Mouse (Mus musculus): ENCODE results near the gene Fsd1l. TPM values are rescaled to one million over a fixed set of nuclear protein-coding genes. Genes with fewer than 3 reads are reported as not detected.

The Fsd1l gene
- polyA plus RNA-seq (2015; fragmentation: Nextera tagmentation; extraction: Ambion mirVana): 41.9 and 43.4 TPM in 2 replicates

DNA sequence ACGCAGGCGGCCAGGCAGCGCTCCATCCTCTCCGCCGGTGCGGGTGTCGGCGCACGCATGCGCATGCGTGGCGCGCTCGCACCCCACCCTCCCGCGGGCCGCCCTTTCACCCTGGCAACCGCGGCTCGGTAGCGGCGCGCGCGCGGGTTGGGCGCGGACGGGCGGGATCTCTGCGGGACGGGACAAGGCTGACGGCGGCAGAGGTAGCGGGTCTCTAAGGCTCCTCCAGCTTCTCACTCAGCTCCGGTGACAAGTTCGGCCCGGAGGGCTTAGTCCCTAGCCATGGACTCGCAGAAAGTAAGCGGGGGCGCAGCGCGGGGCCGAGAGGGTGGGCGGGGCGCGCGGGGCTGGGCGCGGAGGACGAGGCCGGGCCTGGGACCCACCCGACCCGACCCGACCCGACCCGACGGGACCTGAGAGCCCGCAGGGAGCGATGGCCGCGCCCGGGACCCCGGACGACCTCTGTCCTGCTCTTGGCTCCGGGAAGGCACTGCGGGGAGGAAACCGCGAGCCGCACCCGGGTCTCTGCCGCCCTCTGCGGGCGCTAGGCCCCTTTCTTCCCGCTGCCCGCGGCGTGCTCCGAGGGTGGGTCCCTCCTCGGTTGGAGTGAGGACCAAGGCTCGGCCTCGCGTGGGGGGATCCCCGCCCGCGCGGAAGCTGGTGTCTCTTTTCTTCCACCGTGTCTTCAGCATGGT, at the start of gene Fsd1l:
Gene Fsd1l (plus strand): TSS at position 156 of the 695 bp plus-strand sequence.
- H3K9ac ChIP-seq (replicated peaks): peak within 1 kb of the TSS; percentile 73
- WGBS: under 1% methylated on average over 70 of the region's 88 CpGs
- peak; percentile 92 for ATAC-seq
- H3K4me3 ChIP-seq (replicated peaks): peak within 1 kb of the TSS; percentile 82
- peak within 1 kb of the TSS; percentile 62 for H3K4me2 ChIP-seq (replicated peaks)
- H3K27ac ChIP-seq: peak within 1 kb of the TSS; percentile 93
- no peaks in the 10 kb centered on the region for H3K36me3 ChIP-seq
- H3K4me1 ChIP-seq (replicated peaks): peaks cover 49% of the 10 kb centered on the region
- H3K9me3 ChIP-seq: no peaks in the 10 kb centered on the region
- no peaks in the 10 kb centered on the region for H3K27me3 ChIP-seq

DNA sequence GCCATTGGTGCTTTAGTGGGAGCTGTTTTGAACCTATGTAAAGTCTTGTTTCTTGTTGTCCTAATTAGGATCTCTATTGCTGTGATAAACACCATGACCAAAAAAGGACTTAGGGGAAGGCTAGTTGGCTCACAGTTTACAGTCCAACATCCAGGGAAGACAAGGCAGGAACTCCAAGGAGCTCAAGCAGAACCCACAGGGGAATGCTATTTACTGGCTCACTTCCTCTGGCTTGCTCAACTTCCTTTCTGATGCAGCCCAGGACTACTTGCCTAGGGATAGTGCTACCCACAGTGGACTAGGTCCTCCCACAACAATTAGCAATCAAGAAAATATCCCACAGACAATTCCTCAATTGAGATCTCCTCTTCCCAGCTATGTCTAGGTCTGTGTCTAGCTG, 43.6 kb upstream of the Fsd1l start:
- no peak overlapping the region for H3K27ac ChIP-seq
- no peak for ATAC-seq

DNA sequence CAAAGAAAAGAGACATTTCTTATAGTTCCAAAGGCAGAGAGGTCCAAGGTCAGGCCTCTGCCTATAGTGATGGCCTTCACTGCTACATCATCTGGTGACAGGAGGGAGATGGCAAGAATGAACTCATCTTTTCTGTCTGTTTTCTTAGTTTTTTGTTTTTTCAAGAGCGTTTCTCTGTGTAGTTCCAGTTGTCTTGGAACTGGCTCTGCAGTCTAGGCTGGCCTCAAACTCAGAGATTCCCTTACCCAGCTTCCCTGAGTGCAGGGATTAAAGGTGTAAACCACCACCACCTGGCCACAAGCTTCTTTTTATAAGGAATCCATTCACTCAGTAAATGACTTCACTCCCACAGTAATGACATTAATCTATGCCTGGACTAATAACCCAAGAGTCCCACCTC, 42.3 kb upstream of the Fsd1l start:
- WGBS: 90% methylated on average over 1 of the region's 1 CpGs
- Histone ChIP-seq H3K36me3 (no peaks in the 10 kb centered on the region), H3K4me3 (replicated peaks) (no peak overlapping the region), H3K4me2 (replicated peaks) (no peak overlapping the region), H3K4me1 (replicated peaks) (peaks cover 4% of the 10 kb centered on the region; the same call in 1 of the 2 replicates), H3K27me3 (no peaks in the 10 kb centered on the region), H3K27ac (no peak overlapping the region), H3K9ac (replicated peaks) (no peak overlapping the region), H3K9me3 (no peaks in the 10 kb centered on the region)
- no peak for ATAC-seq

More for the DNA sequence above, 43.6 kb upstream of the Fsd1l start:
- H3K9ac ChIP-seq (replicated peaks): no peak overlapping the region
- no peak overlapping the region for H3K4me3 ChIP-seq (replicated peaks)
- no peak overlapping the region for H3K4me2 ChIP-seq (replicated peaks)
- H3K27me3 ChIP-seq: no peaks in the 10 kb centered on the region
- H3K36me3 ChIP-seq: no peaks in the 10 kb centered on the region
- H3K9me3 ChIP-seq: no peaks in the 10 kb centered on the region
- peaks cover 4% of the 10 kb centered on the region; the same call in 1 of the 2 replicates for H3K4me1 ChIP-seq (replicated peaks)

DNA sequence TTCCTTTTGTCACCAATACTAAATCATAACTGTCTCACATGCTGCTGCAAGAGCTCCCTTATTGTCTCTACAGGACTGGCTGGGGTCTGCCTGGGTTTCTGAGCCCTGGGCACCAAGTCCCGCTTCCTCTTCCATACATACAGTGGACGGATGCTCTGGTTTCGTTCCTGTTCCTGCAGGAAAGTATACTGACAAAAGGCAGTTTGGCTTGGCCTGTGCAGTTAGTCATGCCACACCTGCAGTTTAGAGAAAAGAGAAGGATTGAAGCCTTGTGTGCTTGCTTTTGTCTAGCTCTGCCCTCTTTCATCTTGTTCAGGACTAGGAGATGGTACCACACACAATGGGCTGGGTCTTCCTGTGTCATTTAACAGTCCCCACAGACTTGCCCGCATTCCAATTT, 41.8 kb upstream of the Fsd1l start:
- no peak for ATAC-seq
- no peaks in the 10 kb centered on the region for H3K36me3 ChIP-seq
- no peak overlapping the region for H3K4me3 ChIP-seq (replicated peaks)
- H3K9me3 ChIP-seq: no peaks in the 10 kb centered on the region
- no peaks in the 10 kb centered on the region for H3K27me3 ChIP-seq
- no peak overlapping the region for H3K4me2 ChIP-seq (replicated peaks)
- no peak overlapping the region for H3K9ac ChIP-seq (replicated peaks)
- WGBS: 87% methylated on average over 4 of the region's 4 CpGs
- H3K27ac ChIP-seq: no peak overlapping the region
- peaks cover 4% of the 10 kb centered on the region; the same call in 1 of the 2 replicates for H3K4me1 ChIP-seq (replicated peaks)

DNA sequence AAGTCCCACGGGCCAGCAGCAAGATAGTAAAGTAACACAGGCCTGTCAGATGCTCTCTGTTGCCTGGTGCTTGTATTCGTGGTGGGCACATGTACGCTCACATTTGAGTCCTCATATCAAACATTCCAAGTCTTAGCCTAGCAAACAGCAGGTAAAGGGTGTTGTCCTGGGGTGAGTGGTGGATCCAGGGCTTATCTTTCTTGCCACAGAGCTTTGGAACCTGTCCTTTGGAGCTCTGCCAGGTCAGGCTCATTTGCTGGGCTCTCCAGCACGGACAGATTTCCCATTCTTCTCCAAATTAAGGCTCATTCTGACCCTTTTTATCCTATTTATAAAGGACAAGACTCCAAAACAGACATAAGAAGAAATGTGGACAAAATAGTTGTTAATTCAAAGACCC, 41.1 kb upstream of the Fsd1l start:
- H3K27ac ChIP-seq: no peak overlapping the region
- ATAC-seq: no peak
- H3K4me2 ChIP-seq (replicated peaks): no peak overlapping the region
- H3K4me1 ChIP-seq (replicated peaks): peaks cover 4% of the 10 kb centered on the region; the same call in 1 of the 2 replicates
- 68% methylated on average over 4 of the region's 4 CpGs for WGBS
- H3K9me3 ChIP-seq: no peaks in the 10 kb centered on the region
- no peaks in the 10 kb centered on the region for H3K27me3 ChIP-seq
- no peak overlapping the region for H3K4me3 ChIP-seq (replicated peaks)
- H3K9ac ChIP-seq (replicated peaks): no peak overlapping the region
- no peaks in the 10 kb centered on the region for H3K36me3 ChIP-seq

GRCm38 (mm10) chr4:53590691-53591447, 40.4 kb upstream of the Fsd1l start:
- no peak overlapping the region for H3K9ac ChIP-seq (replicated peaks)

DNA sequence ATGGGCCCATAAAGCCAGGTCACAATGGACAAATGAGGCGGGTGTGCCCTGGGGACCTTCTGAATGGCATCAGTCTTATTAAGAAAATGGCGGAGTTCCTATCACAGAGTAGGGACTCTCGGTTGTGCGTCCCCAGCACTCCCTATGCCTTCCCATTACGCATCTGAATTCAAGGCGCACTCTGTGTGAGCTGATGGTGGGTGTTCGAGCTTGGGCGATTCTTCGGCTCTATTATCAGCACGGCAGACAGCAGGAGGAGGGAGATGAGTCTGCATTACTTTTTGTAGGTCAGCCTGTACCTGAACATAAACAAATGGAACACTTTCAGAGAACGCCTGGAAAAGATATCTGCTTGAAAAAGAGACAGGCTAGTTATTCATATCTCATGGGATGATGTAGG, 39.7 kb upstream of the Fsd1l start:
- no peak overlapping the region for H3K4me3 ChIP-seq (replicated peaks)
- no peaks in the 10 kb centered on the region for H3K27me3 ChIP-seq
- H3K4me1 ChIP-seq (replicated peaks): peaks cover 11% of the 10 kb centered on the region
- 80% methylated on average over 11 of the region's 11 CpGs for WGBS
- no peak for ATAC-seq
- no peak overlapping the region for H3K9ac ChIP-seq (replicated peaks)
- no peak overlapping the region for H3K27ac ChIP-seq
- H3K4me2 ChIP-seq (replicated peaks): no peak overlapping the region
- H3K9me3 ChIP-seq: no peaks in the 10 kb centered on the region
- no peaks in the 10 kb centered on the region for H3K36me3 ChIP-seq

More at GRCm38 (mm10) chr4:53590691-53591447, 40.4 kb upstream of the Fsd1l start:
- Histone ChIP-seq H3K27ac (no peak overlapping the region), H3K27me3 (no peaks in the 10 kb centered on the region), H3K4me3 (replicated peaks) (no peak overlapping the region), H3K36me3 (no peaks in the 10 kb centered on the region), H3K4me2 (replicated peaks) (no peak overlapping the region), H3K4me1 (replicated peaks) (peaks cover 10% of the 10 kb centered on the region), H3K9me3 (no peaks in the 10 kb centered on the region)
- 91% methylated on average over 7 of the region's 7 CpGs for WGBS
- ATAC-seq: no peak

- H3K4me3 ChIP-seq (replicated peaks): no peak overlapping the region
- no peaks in the 10 kb centered on the region for H3K27me3 ChIP-seq
- no peaks in the 10 kb centered on the region for H3K36me3 ChIP-seq
- H3K4me1 ChIP-seq (replicated peaks): peaks cover 11% of the 10 kb centered on the region
- no peaks in the 10 kb centered on the region for H3K9me3 ChIP-seq
- no peak overlapping the region for H3K27ac ChIP-seq
- H3K9ac ChIP-seq (replicated peaks): no peak overlapping the region
- ATAC-seq: no peak
- H3K4me2 ChIP-seq (replicated peaks): no peak overlapping the region
- 75% methylated on average over 8 of the region's 8 CpGs for WGBS
Observed at GRCm38 (mm10) chr4:53591941-53592340, 39.3 kb upstream of the Fsd1l start.

- no peak overlapping the region for H3K9ac ChIP-seq (replicated peaks)
- WGBS: 79% methylated on average over 9 of the region's 9 CpGs
- no peak overlapping the region for H3K4me2 ChIP-seq (replicated peaks)
- no peaks in the 10 kb centered on the region for H3K9me3 ChIP-seq
- H3K4me3 ChIP-seq (replicated peaks): no peak overlapping the region
- no peak for ATAC-seq
- H3K27ac ChIP-seq: no peak overlapping the region
- no peaks in the 10 kb centered on the region for H3K27me3 ChIP-seq
- H3K4me1 ChIP-seq (replicated peaks): peaks cover 11% of the 10 kb centered on the region
- H3K36me3 ChIP-seq: no peaks in the 10 kb centered on the region
Observed at GRCm38 (mm10) chr4:53592386-53592785, 38.9 kb upstream of the Fsd1l start.

DNA sequence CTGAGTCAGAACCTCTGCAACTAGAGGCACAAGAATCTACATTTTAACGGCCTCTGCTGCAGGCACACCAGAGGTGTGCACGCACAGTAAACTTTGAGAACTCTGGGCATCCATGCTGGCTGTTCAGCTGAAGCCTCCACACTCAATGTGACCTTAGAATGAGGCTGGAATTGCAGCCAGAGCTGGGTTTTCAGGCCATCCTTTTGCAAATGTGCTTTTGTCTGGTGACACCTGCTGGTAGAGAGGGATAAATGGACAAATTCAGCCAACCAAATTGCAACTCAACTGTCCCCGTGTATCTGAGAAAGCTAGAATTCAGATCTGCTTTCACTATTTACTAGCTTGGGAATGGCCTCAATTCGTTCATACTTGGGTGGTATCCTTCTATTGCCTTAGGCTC, 37.1 kb upstream of the Fsd1l start:
- Histone ChIP-seq H3K4me3 (replicated peaks) (no peak overlapping the region), H3K4me2 (replicated peaks) (no peak overlapping the region), H3K27ac (no peak overlapping the region), H3K36me3 (no peaks in the 10 kb centered on the region), H3K4me1 (replicated peaks) (peaks cover 11% of the 10 kb centered on the region), H3K9ac (replicated peaks) (no peak overlapping the region), H3K27me3 (no peaks in the 10 kb centered on the region), H3K9me3 (no peaks in the 10 kb centered on the region)
- 40% methylated on average over 4 of the region's 4 CpGs for WGBS
- ATAC-seq: peak; percentile 74

DNA sequence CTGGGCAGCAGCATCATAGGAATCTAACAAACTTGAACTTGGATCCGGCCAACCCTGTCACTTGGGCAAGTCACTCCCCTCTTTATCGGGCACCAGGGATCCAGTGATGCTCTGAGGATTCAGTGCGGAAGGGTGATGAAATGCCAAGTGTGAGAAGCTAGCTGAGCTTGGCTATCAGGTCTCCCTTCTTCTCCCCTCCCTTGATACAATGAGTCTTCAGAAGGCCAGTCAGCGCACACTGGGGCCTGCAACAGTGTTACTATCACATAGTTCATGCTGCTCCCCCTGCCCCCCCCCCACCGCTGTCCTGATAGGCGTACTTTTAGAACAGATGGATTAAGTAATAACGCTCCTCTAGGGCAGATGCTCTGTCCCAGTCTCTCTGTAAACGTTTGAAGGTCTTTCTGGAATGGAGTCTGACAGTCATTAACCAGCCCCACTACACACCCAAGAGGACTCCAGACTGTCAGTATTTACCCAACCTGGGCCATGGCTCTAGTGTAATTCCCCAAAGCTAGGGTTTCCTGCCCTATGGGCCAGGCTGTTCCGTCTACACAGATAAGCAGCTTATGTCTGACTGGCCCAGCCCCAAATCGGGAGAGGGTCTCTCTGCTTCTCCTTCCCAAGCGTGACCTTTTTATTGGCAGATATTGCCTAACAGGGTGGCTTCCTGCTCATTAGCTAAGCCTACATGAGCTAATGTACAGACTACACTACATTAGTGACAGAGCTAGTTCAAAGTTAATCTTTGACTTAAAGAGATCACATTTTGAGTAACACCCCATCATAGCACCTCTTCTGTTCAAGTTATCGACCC, 35.8 kb upstream of the Fsd1l start:
- H3K4me3 ChIP-seq (replicated peaks): no peak overlapping the region
- H3K9ac ChIP-seq (replicated peaks): no peak overlapping the region
- no peaks in the 10 kb centered on the region for H3K27me3 ChIP-seq
- no peak overlapping the region for H3K4me2 ChIP-seq (replicated peaks)
- H3K36me3 ChIP-seq: no peaks in the 10 kb centered on the region
- 69% methylated on average over 12 of the region's 12 CpGs for WGBS
- H3K27ac ChIP-seq: no peak overlapping the region
- ATAC-seq: peak; percentile 66
- H3K9me3 ChIP-seq: no peaks in the 10 kb centered on the region
- H3K4me1 ChIP-seq (replicated peaks): peaks cover 11% of the 10 kb centered on the region; the same call in 1 of the 2 replicates

All from midbrain, embryonic 13.5 days (tissue).